In the genomic region with DNA sequence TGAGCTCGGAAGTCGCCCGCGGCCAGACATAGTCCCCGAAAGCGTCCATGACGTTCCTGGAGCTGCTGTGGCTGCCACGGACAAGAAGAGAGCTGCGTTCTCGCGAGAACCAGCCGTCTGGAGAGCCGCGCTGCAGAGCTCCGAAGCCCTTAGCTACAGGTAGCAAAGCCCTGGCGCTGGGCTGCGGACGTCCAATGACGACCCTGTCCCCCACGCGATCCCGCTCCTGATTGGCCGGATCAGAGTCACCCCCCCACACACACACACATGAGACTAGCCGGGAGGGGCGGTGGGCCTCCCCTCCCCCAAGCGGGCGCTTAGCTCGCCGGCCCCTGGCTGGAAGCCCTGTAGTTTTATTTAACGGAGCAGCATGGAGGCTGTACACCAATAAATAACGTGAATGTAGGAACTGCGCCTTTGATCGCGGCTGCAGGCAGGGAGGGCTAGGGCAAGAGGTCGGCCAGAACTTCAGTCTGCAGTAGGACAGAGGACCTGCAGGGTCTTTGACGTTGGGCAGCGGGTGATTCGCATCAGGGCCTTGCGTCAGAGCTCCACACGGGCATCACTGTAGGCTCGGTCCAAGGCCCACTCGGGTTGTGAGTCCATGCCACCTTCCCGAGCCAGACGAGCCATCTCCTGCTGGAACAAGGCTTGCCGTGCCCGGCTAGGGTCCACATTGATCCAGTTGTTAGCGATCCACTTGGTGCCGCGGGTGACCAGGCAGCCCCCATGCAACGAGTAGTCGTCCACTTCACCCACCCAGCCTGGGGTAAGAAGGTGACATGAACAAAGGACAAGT, we compare ENCODE assay signal across 8 mouse cellular contexts. TPM values are rescaled to one million over a fixed set of nuclear protein-coding genes. Genes with fewer than 3 reads are reported as not detected.
DNase-seq lines count a peak whose midpoint lies in the region; ATAC-seq and TF ChIP-seq lines count a peak whose summit lies in the region.

Gene Wdr6, minus strand, starts transcription at position 195 of the 799 bp plus-strand sequence.

- peaks cover 38% of the 10 kb centered on the region for H3K4me1 ChIP-seq in erythroblast, embryonic 14.5 days (ENCODE audit: control insufficient read depth)
- peaks cover 43% of the 10 kb centered on the region for H3K4me1 ChIP-seq in heart, embryonic 11.5 days (ENCODE audit: control insufficient read depth, insufficient read depth, low read length)
- H3K4me1 ChIP-seq in kidney, embryonic 16.5 days (ENCODE audit: insufficient read depth, low read length), result peaks cover 24% of the 10 kb centered on the region
- peaks cover 4% of the 10 kb centered on the region; the same call in 1 of the 2 replicates for H3K4me1 ChIP-seq in liver, adult 2 months (ENCODE audit: control insufficient read depth, insufficient read depth, low read length)
- H3K4me1 ChIP-seq in stomach, embryonic 14.5 days (ENCODE audit: control insufficient read depth, insufficient read depth, low read length), result peaks cover 30% of the 10 kb centered on the region; the same call in 1 of the 2 replicates

- no peaks in the 10 kb centered on the region for H3K36me3 ChIP-seq in C2C12 (ENCODE audit: control insufficient read depth, insufficient read depth)
- peaks cover 30% of the 10 kb centered on the region for H3K36me3 ChIP-seq in erythroblast, embryonic 14.5 days (ENCODE audit: control insufficient read depth)
- H3K36me3 ChIP-seq in heart, embryonic 11.5 days (ENCODE audit: control insufficient read depth, insufficient read depth, low read length), result peaks cover 11% of the 10 kb centered on the region
- H3K36me3 ChIP-seq in kidney, embryonic 16.5 days (ENCODE audit: insufficient read depth, low read length), result peaks cover 11% of the 10 kb centered on the region; the same call in 1 of the 2 replicates
- H3K36me3 ChIP-seq in liver, adult 2 months (ENCODE audit: control insufficient read depth, insufficient read depth, low read length), result no peaks in the 10 kb centered on the region
- peaks cover 21% of the 10 kb centered on the region for H3K36me3 ChIP-seq in stomach, embryonic 14.5 days (ENCODE audit: control insufficient read depth, insufficient read depth, low read length)

- peak; percentile 95 for ATAC-seq in heart, embryonic 11.5 days (replicated peaks; ENCODE audit: insufficient number of reproducible peaks, low FRiP score, low TSS enrichment)
- peak; percentile 97 for ATAC-seq in kidney, embryonic 16.5 days (ENCODE audit: low FRiP score, low TSS enrichment)
- peak; percentile 97 for ATAC-seq in stomach, embryonic 14.5 days (ENCODE audit: insufficient number of reproducible peaks, insufficient read depth, low FRiP score, low read depth)

- H3K9ac ChIP-seq in heart, embryonic 11.5 days (ENCODE audit: low read depth, low read length), result peak within 1 kb of the TSS; percentile 89
- peak within 1 kb of the TSS; percentile 96 for H3K9ac ChIP-seq in kidney, embryonic 16.5 days (replicated peaks; ENCODE audit: low read length)
- peak within 1 kb of the TSS; percentile 84 for H3K9ac ChIP-seq in liver, adult 2 months (ENCODE audit: low read depth, low read length)
- peak within 1 kb of the TSS; percentile 70 for H3K9ac ChIP-seq in stomach, embryonic 14.5 days (replicated peaks; ENCODE audit: low read depth, low read length)

- peak within 1 kb of the TSS; percentile 85 for H3K4me2 ChIP-seq in heart, embryonic 11.5 days
- peak within 1 kb of the TSS; percentile 87 for H3K4me2 ChIP-seq in kidney, embryonic 16.5 days (replicated peaks; ENCODE audit: low read depth, low read length)
- peak within 1 kb of the TSS; percentile 70 for H3K4me2 ChIP-seq in stomach, embryonic 14.5 days (replicated peaks; ENCODE audit: low read depth, low read length)

- H3ac ChIP-seq in C2C12 (ENCODE audit: control insufficient read depth, insufficient read length, low read depth), result peak within 1 kb of the TSS; percentile 81

- H3K79me2 ChIP-seq in C2C12 (ENCODE audit: control insufficient read depth, insufficient read depth), result peaks cover 13% of the 10 kb centered on the region
- H3K79me2 ChIP-seq in liver, adult 2 months (ENCODE audit: control insufficient read depth, insufficient read depth, low read length), result no peaks in the 10 kb centered on the region

- 7% methylated on average over 49 of the region's 51 CpGs for WGBS in heart, embryonic 11.5 days (ENCODE audit: insufficient replicate concordance)
- 4% methylated on average over 51 of the region's 51 CpGs for WGBS in kidney, embryonic 16.5 days
- 2% methylated on average over 51 of the region's 51 CpGs for WGBS in liver, adult 2 months
- 4% methylated on average over 51 of the region's 51 CpGs for WGBS in stomach, embryonic 14.5 days

- H3K9me3 ChIP-seq in erythroblast, embryonic 14.5 days (ENCODE audit: control insufficient read depth, low read length), result no peaks in the 10 kb centered on the region
- no peaks in the 10 kb centered on the region for H3K9me3 ChIP-seq in heart, embryonic 11.5 days (replicated peaks; ENCODE audit: control insufficient read depth, low read length)
- H3K9me3 ChIP-seq in kidney, embryonic 16.5 days (ENCODE audit: low read length), result no peaks in the 10 kb centered on the region
- no peaks in the 10 kb centered on the region for H3K9me3 ChIP-seq in stomach, embryonic 14.5 days (ENCODE audit: control insufficient read depth, low read depth, low read length)

- peak within 1 kb of the TSS; percentile 66 for H3K4me3 ChIP-seq in C2C12 (ENCODE audit: insufficient read depth, poor library complexity, severe bottlenecking)
- H3K4me3 ChIP-seq in erythroblast, embryonic 14.5 days (replicated peaks), result peak within 1 kb of the TSS; percentile 79
- peak within 1 kb of the TSS; percentile 90 for H3K4me3 ChIP-seq in heart, embryonic 11.5 days (ENCODE audit: low read depth, low read length)
- H3K4me3 ChIP-seq in kidney, embryonic 16.5 days (ENCODE audit: low read length), result peak within 1 kb of the TSS; percentile 81
- peak within 1 kb of the TSS; percentile 86 for H3K4me3 ChIP-seq in liver, adult 2 months (ENCODE audit: insufficient read depth, low read depth, low read length)
- peak within 1 kb of the TSS; percentile 62 for H3K4me3 ChIP-seq in stomach, embryonic 14.5 days (ENCODE audit: low read depth, low read length)

- TF ChIP-seq POLR2A in brain, embryonic 14.5 days (IDR thresholded peaks at IDR 0.05; ENCODE audit: borderline replicate concordance, extremely low read depth, insufficient read depth, insufficient read length, poor library complexity, severe bottlenecking), result peak; percentile 50; the same call in 1 of the 2 replicates
- TF ChIP-seq POLR2A in liver, adult 2 months (IDR thresholded peaks at IDR 0.05; ENCODE audit: extremely low read depth, insufficient read depth, low read length), result peak; percentile 56; the same call in 1 of the 2 replicates

- no peaks in the 10 kb centered on the region for H3K27me3 ChIP-seq in C2C12 (ENCODE audit: control insufficient read depth, insufficient read depth, insufficient read length)
- H3K27me3 ChIP-seq in erythroblast, embryonic 14.5 days (ENCODE audit: control insufficient read depth), result no peaks in the 10 kb centered on the region
- H3K27me3 ChIP-seq in heart, embryonic 11.5 days (ENCODE audit: control insufficient read depth, insufficient read depth, low read length), result no peaks in the 10 kb centered on the region
- H3K27me3 ChIP-seq in kidney, embryonic 16.5 days (ENCODE audit: insufficient read depth, low read length), result no peaks in the 10 kb centered on the region
- no peaks in the 10 kb centered on the region for H3K27me3 ChIP-seq in liver, adult 2 months (ENCODE audit: control insufficient read depth, insufficient read depth, low read length)
- H3K27me3 ChIP-seq in stomach, embryonic 14.5 days (ENCODE audit: control insufficient read depth, insufficient read depth, low read length), result no peaks in the 10 kb centered on the region

- TF ChIP-seq CTCF in C2C12 (IDR thresholded peaks at IDR 0.05; ENCODE audit: control insufficient read depth, insufficient read depth, insufficient read length), result no peak
- no peak for TF ChIP-seq CTCF in brain, embryonic 14.5 days (IDR thresholded peaks at IDR 0.05; ENCODE audit: borderline replicate concordance, extremely low read depth, insufficient read depth, insufficient read length)
- no peak for TF ChIP-seq CTCF in liver, adult 2 months (IDR thresholded peaks at IDR 0.05; ENCODE audit: low read depth, low read length)

- peaks cover 3% of the 10 kb centered on the region for H3K79me3 ChIP-seq in C2C12 (ENCODE audit: low read depth)

- peak; percentile 99 for DNase-seq in brain, embryonic 14.5 days (ENCODE audit: low read depth)
- DNase-seq in liver, adult 2 months (ENCODE audit: extremely low read depth, low read depth, low spot score), result peak; percentile 78
- DNase-seq in naive thymus-derived CD4-positive, alpha-beta T cell, adult 2 months (ENCODE audit: low read depth), result peak; percentile 93

- peak within 1 kb of the TSS; percentile 92 for H3K27ac ChIP-seq in heart, embryonic 11.5 days (ENCODE audit: low read depth, low read length)
- H3K27ac ChIP-seq in kidney, embryonic 16.5 days (ENCODE audit: low read length), result peak within 1 kb of the TSS; percentile 94
- peak within 1 kb of the TSS; percentile 17; the same call in 1 of the 2 replicates for H3K27ac ChIP-seq in liver, adult 2 months (replicated peaks; ENCODE audit: insufficient read depth, low read depth, low read length)
- H3K27ac ChIP-seq in stomach, embryonic 14.5 days (ENCODE audit: low read length), result peak within 1 kb of the TSS; percentile 92

TF ChIP-seq in C2C12, 6 proteins besides CTCF, POLR2A, EP300 and RAD21:
- TF ChIP-seq USF1 (IDR thresholded peaks at IDR 0.05; ENCODE audit: low read depth), result no peak
- no peak for TF ChIP-seq MAX (IDR thresholded peaks at IDR 0.05)
- TF ChIP-seq CEBPB (IDR thresholded peaks at IDR 0.05; ENCODE audit: low read depth), result no peak
- no peak for TF ChIP-seq MYOG (IDR thresholded peaks at IDR 0.05; ENCODE audit: control insufficient read depth, extremely low read depth, insufficient read length)
- TF ChIP-seq FOSL1 (IDR thresholded peaks at IDR 0.05; ENCODE audit: insufficient read depth, low read length, poor library complexity, severe bottlenecking), result no peak
- TF ChIP-seq MYOD1 (IDR thresholded peaks at IDR 0.05; ENCODE audit: control insufficient read depth, insufficient read length, low read depth), result no peak

RNA-seq across cellular contexts. Expression of gene Wdr6, which starts in this region (rescaled TPM):
- polyA plus RNA-seq in C2C12 (2012; fragmentation: generic; extraction: Trizol), result 52.9 TPM
- polyA plus RNA-seq in brain, embryonic 14.5 days (2012; rRNA removed), result 329 and 375 TPM in 2 replicates
- 0.24 and 0.45 TPM in 2 replicates for polyA plus RNA-seq in erythroblast, embryonic 14.5 days (2012)
- 48.6 and 60.8 TPM in 2 replicates for polyA plus RNA-seq in heart, embryonic 11.5 days (2014; fragmentation: Nextera tagmentation; extraction: Ambion mirVana)
- 148 and 150 TPM in 2 replicates for polyA plus RNA-seq in kidney, embryonic 16.5 days (2015; fragmentation: Nextera tagmentation; extraction: Ambion mirVana)
- total RNA-seq in liver, adult 2 months (2014; rRNA removed), result 6.4 and 8.1 TPM in 2 replicates
- 8.4 and 14.8 TPM in 2 replicates for polyA plus RNA-seq in liver, adult 2 months (2012; rRNA removed)
- polyA plus RNA-seq in stomach, embryonic 14.5 days (2014; fragmentation: Nextera tagmentation; extraction: Ambion mirVana), result 85.0 and 88.4 TPM in 2 replicates

Comparison
In these comparisons a context has a peak if more than half of its experiments do, and no peak if none do; other contexts are left out.
1. Peak in every context shown above with its lines: DNase-seq, ATAC-seq, H3K4me3 ChIP-seq and H3K27ac ChIP-seq.
2. H3K27ac ChIP-seq: peak in every context shown above with its lines; median percentile 94 in kidney, embryonic 16.5 days; 92 in heart, embryonic 11.5 days; 92 in stomach, embryonic 14.5 days; 17 in liver, adult 2 months.